Mouse (Mus musculus) myocyte (in vitro differentiated cells): ENCODE measurements around the gene Tbx20.

Experiments
- MYOG ChIP-seq, 3 experiments: IDR thresholded peaks; one replicate each; pipeline ENCODE4 v1.6.1; 2011; ENCODE audit warnings: control low read depth in 2 of 3, low read depth in 2 of 3, mild to moderate bottlenecking in 2 of 3; ENCODE audit not compliant: insufficient read length in 2 of 3, control insufficient read depth in 1 of 3, insufficient read depth in 1 of 3
- POLR2A ChIP-seq: IDR thresholded peaks from one replicate; pipeline ENCODE4 v1.6.1; 2011; ENCODE audit warnings: low read depth, mild to moderate bottlenecking, control low read depth, moderate library complexity; ENCODE audit not compliant: insufficient read length
- TCF12 ChIP-seq: IDR thresholded peaks from one replicate; pipeline ENCODE4 v1.6.1; 2011; ENCODE audit warnings: mild to moderate bottlenecking, control low read depth; ENCODE audit not compliant: poor library complexity, insufficient read depth, severe bottlenecking

- TF ChIP-seq TCF12: no peak
- TF ChIP-seq POLR2A: no peak
- no peak for TF ChIP-seq MYOG (IDR thresholded peaks at IDR 0.05; ENCODE audit: control insufficient read depth in 1 of 3, insufficient read depth in 1 of 3, insufficient read length in 2 of 3, low read depth in 2 of 3)
These were observed 29.1 kb downstream of the Tbx20 start for GRCm38 (mm10) chr9:24744958-24745357.
